In genomic region chr5:12030002-12030401, GRCm38 (mm10) we compare ENCODE assay signal across 8 mouse cellular contexts.
DNase-seq lines count a peak whose midpoint lies in the region; ATAC-seq lines count a peak whose summit lies in the region.

No protein-coding gene starts in this region.

- H3K4me2 ChIP-seq in forebrain, embryonic 15.5 days (replicated peaks): no peak overlapping the region
- H3K4me2 ChIP-seq in neural tube, embryonic 11.5 days (ENCODE audit: low read depth): no peak overlapping the region

- ATAC-seq in forebrain, embryonic 15.5 days (replicated peaks): peak; percentile 91
- peak; percentile 72; the same call in 1 of the 2 replicates for ATAC-seq in neural tube, embryonic 11.5 days (ENCODE audit: insufficient read depth, low FRiP score, low TSS enrichment)

- no peak overlapping the region for H3K27ac ChIP-seq in forebrain, embryonic 15.5 days (replicated peaks)
- H3K27ac ChIP-seq in limb, embryonic 10.5 days: no peak overlapping the region
- H3K27ac ChIP-seq in neural tube, embryonic 11.5 days (ENCODE audit: low read depth, low read length): no peak overlapping the region

- no peaks in the 10 kb centered on the region for H3K36me3 ChIP-seq in forebrain, embryonic 15.5 days
- no peaks in the 10 kb centered on the region for H3K36me3 ChIP-seq in limb, embryonic 10.5 days
- no peaks in the 10 kb centered on the region for H3K36me3 ChIP-seq in neural tube, embryonic 11.5 days (ENCODE audit: control insufficient read depth, insufficient read depth, low read length)

- no peaks in the 10 kb centered on the region for H3K9me3 ChIP-seq in forebrain, embryonic 15.5 days
- H3K9me3 ChIP-seq in limb, embryonic 10.5 days (replicated peaks): no peaks in the 10 kb centered on the region
- H3K9me3 ChIP-seq in neural tube, embryonic 11.5 days (ENCODE audit: control insufficient read depth, low read length): no peaks in the 10 kb centered on the region

- WGBS in forebrain, embryonic 15.5 days: 15% methylated on average over 5 of the region's 5 CpGs
- WGBS in limb, embryonic 10.5 days: 26% methylated on average over 5 of the region's 5 CpGs
- 20% methylated on average over 5 of the region's 5 CpGs for WGBS in neural tube, embryonic 11.5 days

- H3K4me1 ChIP-seq in forebrain, embryonic 15.5 days: no peaks in the 10 kb centered on the region
- H3K4me1 ChIP-seq in limb, embryonic 10.5 days: no peaks in the 10 kb centered on the region
- no peaks in the 10 kb centered on the region for H3K4me1 ChIP-seq in neural tube, embryonic 11.5 days (ENCODE audit: control insufficient read depth, insufficient read depth, low read length)

- no peaks in the 10 kb centered on the region for H3K27me3 ChIP-seq in forebrain, embryonic 15.5 days
- H3K27me3 ChIP-seq in limb, embryonic 10.5 days (ENCODE audit: low read depth, poor library complexity, severe bottlenecking): no peaks in the 10 kb centered on the region
- no peaks in the 10 kb centered on the region for H3K27me3 ChIP-seq in neural tube, embryonic 11.5 days (ENCODE audit: control insufficient read depth, insufficient read depth, low read length)

- no peak overlapping the region for H3K9ac ChIP-seq in forebrain, embryonic 15.5 days (replicated peaks)
- no peak overlapping the region for H3K9ac ChIP-seq in neural tube, embryonic 11.5 days (ENCODE audit: low read length)

- DNase-seq in urinary bladder, adult 18-20 months (ENCODE audit: low spot score in 2 of 2): peak; percentile 5 to 10
- DNase-seq in urinary bladder, postnatal 10 days (ENCODE audit: low spot score): no peak
- DNase-seq in c-Kit-negative CD71-positive TER-119-positive erythroid progenitor cells, embryonic 14.5 days (ENCODE audit: low read depth, low spot score): peak; percentile 11
- peak; percentile 11 to 19 for DNase-seq in kidney, adult 8-10 months
- DNase-seq in limb, embryonic 10.5 days (ENCODE audit: low spot score): peak; percentile 57
- DNase-seq in neural tube, embryonic 11.5 days (ENCODE audit: low spot score): peak; percentile 50
- peak; percentile 21 for DNase-seq in yolk sac, embryonic 10.5 days (ENCODE audit: low spot score)

- no peak overlapping the region for H3K4me3 ChIP-seq in forebrain, embryonic 15.5 days
- no peak overlapping the region for H3K4me3 ChIP-seq in limb, embryonic 10.5 days
- H3K4me3 ChIP-seq in neural tube, embryonic 11.5 days (ENCODE audit: low read depth, low read length): no peak overlapping the region
